Mouse (Mus musculus): ENCODE measurements around the gene Kctd12b. TPM values are rescaled to one million over a fixed set of nuclear protein-coding genes. Genes with fewer than 3 reads are reported as not detected.
"Not testable (repeated sequence)": the region's sequence is repeated elsewhere in the genome, so short reads cannot be mapped to it uniquely, and the experiment has no call there.

Gene Kctd12b
- 0.42 and 3.2 TPM in 2 replicates for total RNA-seq (2015; ENCODE audit: low replicate concordance)
- 0.77 and 2.1 TPM in 2 replicates for total RNA-seq (2017; ENCODE audit: low replicate concordance)

- ATAC-seq (replicated peaks; ENCODE audit: low FRiP score, poor library complexity, severe bottlenecking) = no peak
Observed at GRCm38 (mm10) chrX:153695782-153696395, at the start of gene Kctd12b. TSS of gene Kctd12b (minus strand) at chrX:153696391.

GRCm38 (mm10) chrX:153742493-153742892 lies 46.3 kb upstream of the Kctd12b start:
- ATAC-seq (replicated peaks; ENCODE audit: low FRiP score, poor library complexity, severe bottlenecking) = no peak

GRCm38 (mm10) chrX:153735697-153736096 lies 39.5 kb upstream of the Kctd12b start:
- ATAC-seq (replicated peaks; ENCODE audit: low FRiP score, poor library complexity, severe bottlenecking) = no peak

GRCm38 (mm10) chrX:153724400-153724799 lies 28.2 kb upstream of the Kctd12b start:
- no peak for ATAC-seq (replicated peaks; ENCODE audit: low FRiP score, poor library complexity, severe bottlenecking)

- ATAC-seq (replicated peaks; ENCODE audit: low FRiP score, poor library complexity, severe bottlenecking) = peak; percentile 57
Observed at GRCm38 (mm10) chrX:153723110-153723916, 27.1 kb upstream of the Kctd12b start, which contains the start of gene Nbdy. TSS of gene Nbdy (plus strand) at chrX:153723590.

GRCm38 (mm10) chrX:153719602-153720001 lies 23.4 kb upstream of the Kctd12b start:
- ATAC-seq (replicated peaks; ENCODE audit: low FRiP score, poor library complexity, severe bottlenecking) = no peak

GRCm38 (mm10) chrX:153716716-153717115 lies 20.5 kb upstream of the Kctd12b start:
- ATAC-seq (replicated peaks; ENCODE audit: low FRiP score, poor library complexity, severe bottlenecking) = no peak

- no peak for ATAC-seq (replicated peaks; ENCODE audit: low FRiP score, poor library complexity, severe bottlenecking)
Observed at GRCm38 (mm10) chrX:153707735-153708134, 11.5 kb upstream of the Kctd12b start.

GRCm38 (mm10) chrX:153700463-153700862 lies 4.3 kb upstream of the Kctd12b start:
- ATAC-seq (replicated peaks; ENCODE audit: low FRiP score, poor library complexity, severe bottlenecking) = no peak

- ATAC-seq (replicated peaks; ENCODE audit: low FRiP score, poor library complexity, severe bottlenecking) = not testable (repeated sequence)
Observed at GRCm38 (mm10) chrX:153668233-153668632, 28.0 kb downstream of the Kctd12b start.

GRCm38 (mm10) chrX:153664903-153665302 lies 31.3 kb downstream of the Kctd12b start:
- ATAC-seq (replicated peaks; ENCODE audit: low FRiP score, poor library complexity, severe bottlenecking) = no peak

GRCm38 (mm10) chrX:153656949-153657348 lies 39.2 kb downstream of the Kctd12b start:
- ATAC-seq (replicated peaks; ENCODE audit: low FRiP score, poor library complexity, severe bottlenecking) = no peak

- ATAC-seq (replicated peaks; ENCODE audit: low FRiP score, poor library complexity, severe bottlenecking) = no peak
Observed at GRCm38 (mm10) chrX:153640615-153641014, 55.6 kb downstream of the Kctd12b start.

GRCm38 (mm10) chrX:153636247-153636646 lies 59.9 kb downstream of the Kctd12b start:
- ATAC-seq (replicated peaks; ENCODE audit: low FRiP score, poor library complexity, severe bottlenecking) = no peak

Other genes with a start within 250 kb of the Kctd12b start
- gene Ubqln2, start 198.2 kb downstream of the Kctd12b start, total RNA-seq (2015; ENCODE audit: low replicate concordance) = 12.6 and 13.0 TPM in 2 replicates
- 0.98 and 1.0 TPM in 2 replicates for gene Ubqln2, start 198.2 kb downstream of the Kctd12b start, total RNA-seq (2017; ENCODE audit: low replicate concordance)
- not detected in 2 replicates for gene Cypt3, start 137.8 kb downstream of the Kctd12b start, total RNA-seq (2015; ENCODE audit: low replicate concordance)
- gene Cypt3, start 137.8 kb downstream of the Kctd12b start, total RNA-seq (2017; ENCODE audit: low replicate concordance) = not detected in 2 replicates
- gene Nbdy, start 27.2 kb upstream of the Kctd12b start, total RNA-seq (2015; ENCODE audit: low replicate concordance) = 3.2 and 8.8 TPM in 2 replicates
- 1.4 and 3.7 TPM in 2 replicates for gene Nbdy, start 27.2 kb upstream of the Kctd12b start, total RNA-seq (2017; ENCODE audit: low replicate concordance)
- not detected in 2 replicates for gene Spin2c, start 135.8 kb upstream of the Kctd12b start, total RNA-seq (2015; ENCODE audit: low replicate concordance)
- gene Spin2c, start 135.8 kb upstream of the Kctd12b start, total RNA-seq (2017; ENCODE audit: low replicate concordance) = not detected in 2 replicates